Mouse (Mus musculus) ES-Bruce4 (cell line): ENCODE measurements around the gene Fmnl1. TPM values are rescaled to one million over a fixed set of nuclear protein-coding genes. Genes with fewer than 3 reads are reported as not detected.

ENCODE experiments used
- H3K27ac ChIP-seq: 2 replicates; pipeline ENCODE4 v1.5.1; 2012; ENCODE audit warnings: low read length, inconsistent platforms; ENCODE audit not compliant: insufficient read depth
- H3K27me3 ChIP-seq: 2 replicates; pipeline ENCODE4 v1.6.1; 2012; ENCODE audit warnings: mild to moderate bottlenecking, low read length, inconsistent platforms; ENCODE audit not compliant: control insufficient read depth, poor library complexity, insufficient read depth, severe bottlenecking
- H3K36me3 ChIP-seq: 2 replicates; pipeline ENCODE4 v1.6.1; 2012; ENCODE audit warnings: inconsistent platforms, mild to moderate bottlenecking, low read length, moderate library complexity; ENCODE audit not compliant: control insufficient read depth, poor library complexity, insufficient read depth, severe bottlenecking
- H3K4me1 ChIP-seq: one replicate; pipeline ENCODE4 v1.8.1; 2011; ENCODE audit warnings: low read length; ENCODE audit not compliant: control insufficient read depth, insufficient read depth
- H3K4me3 ChIP-seq: 2 replicates; pipeline ENCODE4 v1.5.1; 2011; ENCODE audit warnings: low read depth, mild to moderate bottlenecking, low read length
- H3K9ac ChIP-seq: 2 replicates; pipeline ENCODE4 v1.6.1; 2012; ENCODE audit warnings: low read depth, mild to moderate bottlenecking, inconsistent platforms; ENCODE audit not compliant: poor library complexity, severe bottlenecking
- H3K9me3 ChIP-seq: replicated peaks from 2 replicates; pipeline ENCODE4 v1.6.1; 2012; ENCODE audit warnings: mild to moderate bottlenecking, low read length, inconsistent platforms; ENCODE audit not compliant: control insufficient read depth, poor library complexity, insufficient read depth, severe bottlenecking
- CTCF ChIP-seq: IDR thresholded peaks from one replicate; pipeline ENCODE4 v1.8.1; 2011; ENCODE audit warnings: low read depth, low read length
- EP300 ChIP-seq: IDR thresholded peaks from 2 replicates; pipeline ENCODE4 v1.6.1; 2011; ENCODE audit warnings: low read depth, low read length; ENCODE audit not compliant: insufficient read depth
- POLR2A ChIP-seq: IDR thresholded peaks from one replicate; pipeline ENCODE4 v1.8.1; 2011; ENCODE audit warnings: low read length; ENCODE audit not compliant: insufficient read depth
- polyA plus RNA-seq: library from polyadenylated mRNA; stranded (reverse); fragments of >200 nt; gene quantifications from 2 replicates; pipeline ENCODE4 v1.2.4, GENCODE M21; 2011; ENCODE audit warnings: low read depth; ENCODE audit not compliant: missing spikeins, insufficient read depth, insufficient read length

Fmnl1 gene
- polyA plus RNA-seq, 1 experiment: 4.9 TPM

DNA sequence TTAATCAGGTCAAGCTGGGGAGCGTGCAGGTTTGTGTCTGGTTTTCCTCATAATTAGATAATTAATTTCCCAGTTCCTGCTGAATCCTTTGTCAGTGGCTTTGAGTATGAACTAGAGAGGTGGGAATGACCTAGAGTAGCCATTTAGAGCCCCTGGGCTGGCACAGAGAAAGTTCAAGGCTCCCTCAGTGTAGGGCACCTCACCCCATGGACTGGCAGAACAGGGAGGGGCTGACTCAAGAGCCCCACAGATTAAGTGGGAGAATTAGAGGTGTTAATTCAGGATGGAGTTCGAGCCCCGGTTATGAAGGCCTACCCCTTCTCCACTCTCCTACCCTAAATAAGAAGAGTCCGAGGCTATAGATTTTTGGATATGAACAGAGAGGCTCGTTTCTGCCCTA is 1.2 kb upstream of the Fmnl1 start:
- Histone ChIP-seq H3K27ac (no peak overlapping the region), H3K36me3 (no peaks in the 10 kb centered on the region), H3K9me3 (no peaks in the 10 kb centered on the region), H3K4me1 (no peaks in the 10 kb centered on the region), H3K9ac (no peak overlapping the region), H3K4me3 (no peak overlapping the region), H3K27me3 (peaks cover 9% of the 10 kb centered on the region)
- TF ChIP-seq EP300 (no peak), CTCF (no peak), POLR2A (no peak)

DNA sequence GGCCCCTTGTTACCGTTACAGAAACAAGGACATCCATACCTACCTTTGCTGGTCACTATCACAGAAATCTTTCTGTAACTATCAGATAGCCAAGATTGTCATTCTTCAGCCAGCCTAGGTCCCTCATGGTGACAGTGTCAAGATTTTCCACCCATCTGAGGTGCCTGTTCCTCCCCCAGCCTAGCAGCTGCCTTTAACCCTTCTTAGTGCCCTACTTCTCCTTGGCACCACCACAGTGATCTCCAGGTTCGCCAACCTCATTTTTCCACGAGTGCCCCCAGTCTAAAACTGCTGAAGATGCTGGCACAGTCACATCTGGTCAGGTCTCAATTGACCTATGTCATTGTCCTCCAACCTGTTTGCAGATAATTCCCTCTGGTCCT is 805 bp upstream of the Fmnl1 start:
- no peak overlapping the region for H3K4me3 ChIP-seq
- no peaks in the 10 kb centered on the region for H3K4me1 ChIP-seq
- peaks cover 9% of the 10 kb centered on the region for H3K27me3 ChIP-seq

DNA sequence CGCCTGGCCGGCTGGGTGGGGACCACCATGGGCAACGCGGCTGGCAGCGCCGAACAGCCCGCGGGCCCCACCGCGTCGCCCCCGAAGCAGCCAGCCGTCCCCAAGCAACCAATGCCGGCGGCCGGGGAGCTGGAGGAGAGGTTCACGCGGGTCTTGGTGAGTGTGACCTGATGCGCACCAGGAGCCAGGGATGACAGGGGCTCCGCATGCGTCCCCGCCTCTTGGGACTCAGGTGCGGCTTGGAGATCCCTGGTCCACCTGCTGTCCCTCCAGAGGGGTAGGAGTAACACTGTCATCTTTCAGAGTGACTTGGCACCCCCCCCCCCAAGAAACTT is 346 bp downstream of the Fmnl1 start:
- TF ChIP-seq EP300: no peak
- Histone ChIP-seq H3K36me3 (no peaks in the 10 kb centered on the region), H3K27ac (no peak overlapping the region), H3K9ac (peak overlapping the region; percentile 84), H3K27me3 (peaks cover 9% of the 10 kb centered on the region), H3K9me3 (no peaks in the 10 kb centered on the region), H3K4me1 (peaks cover 2% of the 10 kb centered on the region), H3K4me3 (peak overlapping the region; percentile 68)

More for the DNA sequence above, 805 bp upstream of the Fmnl1 start:
- no peak overlapping the region for H3K27ac ChIP-seq
- no peaks in the 10 kb centered on the region for H3K36me3 ChIP-seq
- TF ChIP-seq EP300: no peak
- H3K9me3 ChIP-seq: no peaks in the 10 kb centered on the region
- H3K9ac ChIP-seq: peak overlapping the region; percentile 84

DNA sequence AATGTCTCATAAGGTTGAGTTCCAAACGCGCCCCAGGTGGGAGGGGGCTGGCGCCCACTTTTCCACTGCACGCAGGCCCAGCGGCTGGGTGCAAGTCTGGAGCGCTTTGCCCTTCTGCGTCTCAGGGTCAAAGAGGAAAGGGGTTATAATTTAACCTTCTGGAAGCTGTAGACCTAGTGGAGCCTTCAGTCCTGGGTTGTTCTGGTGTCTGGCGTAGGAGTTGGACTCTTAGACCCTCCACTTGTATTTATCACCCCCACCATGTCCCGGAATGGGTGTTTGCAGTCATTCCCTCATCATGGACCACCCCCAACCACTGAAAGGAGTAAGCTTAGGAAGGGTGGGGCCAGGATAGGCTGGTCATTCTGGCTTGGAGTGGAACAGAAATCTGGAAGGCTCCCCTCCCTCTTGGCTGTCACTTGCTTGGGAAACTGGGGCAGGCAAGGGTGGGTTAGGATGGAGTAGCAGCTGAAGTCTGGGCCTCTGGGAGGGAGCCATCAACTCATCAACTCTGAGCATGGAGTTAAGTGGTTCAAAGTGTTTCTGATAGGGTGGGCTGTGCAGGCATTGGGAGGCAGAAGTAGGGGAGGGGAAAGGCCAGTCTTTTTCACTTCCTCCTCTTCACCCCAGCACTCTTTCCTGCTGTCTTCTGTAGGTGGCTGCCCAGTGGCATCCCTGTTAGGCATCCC is 940 bp downstream of the Fmnl1 start:
- Histone ChIP-seq H3K4me1 (peaks cover 2% of the 10 kb centered on the region), H3K9ac (peak overlapping the region; percentile 84; the same call in 1 of the 2 replicates), H3K27ac (no peak overlapping the region), H3K27me3 (peaks cover 9% of the 10 kb centered on the region), H3K4me3 (no peak overlapping the region), H3K36me3 (no peaks in the 10 kb centered on the region), H3K9me3 (no peaks in the 10 kb centered on the region)
- no peak for TF ChIP-seq EP300
- no peak for TF ChIP-seq POLR2A

DNA sequence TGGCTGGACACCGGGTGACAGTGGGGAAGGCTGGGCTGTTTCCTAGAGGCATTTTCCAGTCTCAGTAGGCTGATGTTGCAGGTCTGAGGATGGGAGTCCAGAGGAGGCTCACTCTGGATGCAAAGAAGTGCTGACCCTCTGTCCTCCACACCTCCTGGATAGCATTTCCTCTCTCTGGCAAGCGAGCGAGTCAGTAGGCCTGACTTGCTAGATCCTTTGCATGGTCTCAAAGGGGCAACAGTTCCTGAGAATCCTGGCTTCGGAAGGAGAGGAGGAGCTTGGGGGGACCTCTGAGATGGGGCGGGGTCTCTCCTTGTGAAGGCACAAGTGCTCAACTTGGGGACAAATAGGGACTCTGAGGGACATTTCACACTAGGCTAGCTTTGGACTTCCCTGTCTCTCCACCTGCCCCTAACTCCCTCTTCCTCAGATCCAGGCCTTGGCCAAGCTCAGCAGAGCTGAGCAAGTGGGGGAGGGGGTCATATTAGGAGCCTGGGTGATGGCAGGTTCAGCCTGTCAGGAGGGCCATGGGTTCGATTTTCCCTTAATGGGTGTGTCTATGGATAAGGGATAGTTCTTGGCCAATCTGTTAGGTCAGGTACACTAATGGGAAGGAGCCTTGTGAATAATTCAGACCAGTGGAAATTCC is 1.6 kb downstream of the Fmnl1 start:
- Histone ChIP-seq H3K4me1 (peaks cover 2% of the 10 kb centered on the region), H3K27me3 (peaks cover 9% of the 10 kb centered on the region), H3K36me3 (no peaks in the 10 kb centered on the region), H3K27ac (no peak overlapping the region), H3K9me3 (no peaks in the 10 kb centered on the region), H3K4me3 (no peak overlapping the region), H3K9ac (no peak overlapping the region)
- no peak for TF ChIP-seq POLR2A
- TF ChIP-seq EP300: no peak
- TF ChIP-seq CTCF: no peak

DNA sequence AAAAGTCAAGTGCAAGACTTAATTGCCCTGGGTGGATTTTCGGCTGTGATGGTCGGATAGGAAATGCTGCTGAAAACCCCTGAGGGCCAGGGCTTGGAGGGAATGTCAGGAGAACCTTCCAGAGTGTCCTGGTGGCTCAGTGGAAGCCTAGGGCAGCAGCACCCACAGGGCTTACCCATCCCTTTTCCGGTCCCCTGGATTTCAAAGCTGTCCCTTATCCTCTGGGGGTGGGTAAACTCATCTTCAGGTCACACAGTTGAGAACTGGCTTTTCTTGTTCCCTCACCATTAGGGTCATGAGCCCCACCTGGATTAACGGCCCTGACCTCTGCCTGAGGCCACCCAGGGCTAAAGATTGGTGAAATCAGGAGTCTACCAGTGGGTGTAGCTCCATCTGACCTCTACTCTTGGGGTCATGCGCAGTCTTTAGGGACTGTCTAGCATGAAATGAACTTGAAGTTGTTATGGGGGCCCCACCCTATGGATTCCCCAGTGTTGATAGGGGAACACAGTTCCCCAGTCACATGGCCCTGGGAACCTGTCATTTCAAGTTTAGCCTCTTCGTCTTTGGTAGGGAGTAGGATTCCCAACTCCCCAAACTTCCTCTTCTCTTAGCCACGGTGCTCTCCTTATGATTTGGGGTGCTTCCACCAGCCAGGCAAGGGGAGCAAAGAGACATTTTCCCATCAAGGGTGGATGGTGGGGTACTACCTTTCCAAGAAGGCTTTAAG is 2.3 kb downstream of the Fmnl1 start:
- TF ChIP-seq EP300: no peak
- no peaks in the 10 kb centered on the region for H3K9me3 ChIP-seq
- H3K4me3 ChIP-seq: no peak overlapping the region
- H3K27me3 ChIP-seq: peaks cover 9% of the 10 kb centered on the region
- no peaks in the 10 kb centered on the region for H3K36me3 ChIP-seq
- H3K4me1 ChIP-seq: peaks cover 2% of the 10 kb centered on the region
- no peak overlapping the region for H3K27ac ChIP-seq
- no peak overlapping the region for H3K9ac ChIP-seq
